Mouse (Mus musculus) urinary bladder, adult 18-20 months (tissue): ENCODE results near the gene Cacng2.
"Not testable (repeated sequence)": the region's sequence is repeated elsewhere in the genome, so short reads cannot be mapped to it uniquely, and the experiment has no call there.

Source experiments
- DNase-seq, 2 experiments: peaks; one replicate each; pipeline ENCODE4 v3.0.0; 2022; ENCODE audit warnings: low spot score in 2 of 2, mixed read lengths in 2 of 2

The Cacng2 gene

GRCm38 (mm10) chr15:78008206-78008605 is 111.6 kb downstream of the Cacng2 start:
- not testable (repeated sequence) for DNase-seq

- no peak for DNase-seq
Observed at GRCm38 (mm10) chr15:78003929-78004328, 115.9 kb downstream of the Cacng2 start.

- DNase-seq: no peak
Observed at GRCm38 (mm10) chr15:78001400-78001799, 118.4 kb downstream of the Cacng2 start.

DNA sequence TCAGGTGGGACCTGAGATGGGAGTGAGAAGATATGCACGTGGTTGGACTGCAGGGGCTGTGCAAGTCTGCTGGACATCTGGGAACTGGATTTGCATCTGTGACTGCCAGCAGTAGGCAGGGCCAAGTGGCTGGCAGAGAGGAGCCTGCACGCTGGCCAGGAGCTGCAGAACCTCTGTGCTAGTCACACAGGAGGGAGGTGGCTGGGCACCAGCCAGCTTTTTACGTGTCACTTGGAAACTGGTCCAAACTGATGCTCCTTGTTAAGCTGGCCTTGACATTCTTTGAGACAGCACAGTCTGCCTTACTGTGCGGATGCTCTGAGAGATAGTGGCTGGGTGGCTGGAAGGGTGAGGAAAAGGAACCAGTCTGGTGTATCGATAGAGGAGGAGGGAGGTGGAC is 131.3 kb downstream of the Cacng2 start:
- no peak for DNase-seq

- no peak for DNase-seq
Observed at GRCm38 (mm10) chr15:77983391-77983790, 136.4 kb downstream of the Cacng2 start.

DNA sequence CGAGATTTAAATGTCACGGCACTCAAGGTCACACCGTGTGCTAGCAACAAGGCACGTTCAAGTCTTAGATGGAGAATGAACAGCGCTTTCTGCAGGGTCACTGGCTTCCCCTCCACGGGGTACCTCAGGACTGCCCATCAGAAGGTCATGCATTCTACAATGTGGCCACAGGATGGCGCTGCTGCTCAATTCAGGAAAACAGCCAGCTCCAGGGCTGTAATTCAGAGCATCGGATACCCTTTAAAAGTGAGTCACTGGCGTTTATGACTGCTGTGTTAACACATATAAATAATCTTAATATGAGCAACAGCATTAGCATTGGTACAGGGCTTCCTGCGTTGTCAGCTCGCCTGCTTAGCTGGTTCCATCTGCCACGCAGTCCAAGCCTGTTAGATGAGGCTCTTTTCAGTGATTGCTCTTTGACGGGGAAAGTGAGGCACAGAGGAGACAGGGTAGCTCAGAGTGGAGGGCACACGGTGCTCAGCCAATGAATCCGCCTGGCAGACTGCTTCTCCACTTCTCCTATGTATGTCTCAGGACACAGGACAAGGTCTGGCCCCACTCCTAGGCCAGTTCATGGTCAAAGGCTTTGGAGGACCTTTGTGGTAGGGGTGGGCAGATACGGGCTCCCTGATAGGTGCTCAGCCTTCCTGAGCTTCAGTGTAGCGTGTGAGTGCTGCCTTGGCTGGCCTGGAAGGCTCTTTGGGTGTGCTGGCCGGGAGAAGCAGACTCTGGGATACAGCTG is 137.5 kb downstream of the Cacng2 start:
- no peak for DNase-seq

DNA sequence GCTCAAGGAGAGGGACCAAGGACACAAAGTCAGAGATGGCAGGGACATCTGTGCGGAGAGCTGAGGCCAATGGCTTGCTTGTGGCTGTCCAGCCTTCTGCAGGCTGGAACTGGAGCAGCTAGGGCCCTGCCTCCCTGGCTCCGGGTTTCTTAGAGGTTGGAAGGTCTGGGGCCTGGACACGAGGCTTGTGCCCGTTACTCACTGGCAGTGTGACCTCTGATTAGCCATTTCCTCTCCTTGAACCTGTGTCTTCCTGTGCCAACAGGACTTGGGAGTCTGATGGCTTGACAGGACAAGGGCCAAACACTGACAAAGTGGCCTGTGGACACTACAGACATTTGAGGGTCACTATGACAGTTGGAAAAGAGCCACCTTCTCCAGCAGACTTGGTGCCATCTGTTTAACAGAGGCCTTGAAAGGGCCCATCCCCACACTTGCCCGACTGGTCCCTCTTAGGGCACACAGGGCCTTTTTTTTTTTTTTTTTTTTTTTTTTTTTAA is 138.6 kb downstream of the Cacng2 start:
- DNase-seq: no peak

- DNase-seq: no peak
Observed at GRCm38 (mm10) chr15:77979427-77979865, 140.4 kb downstream of the Cacng2 start.

DNA sequence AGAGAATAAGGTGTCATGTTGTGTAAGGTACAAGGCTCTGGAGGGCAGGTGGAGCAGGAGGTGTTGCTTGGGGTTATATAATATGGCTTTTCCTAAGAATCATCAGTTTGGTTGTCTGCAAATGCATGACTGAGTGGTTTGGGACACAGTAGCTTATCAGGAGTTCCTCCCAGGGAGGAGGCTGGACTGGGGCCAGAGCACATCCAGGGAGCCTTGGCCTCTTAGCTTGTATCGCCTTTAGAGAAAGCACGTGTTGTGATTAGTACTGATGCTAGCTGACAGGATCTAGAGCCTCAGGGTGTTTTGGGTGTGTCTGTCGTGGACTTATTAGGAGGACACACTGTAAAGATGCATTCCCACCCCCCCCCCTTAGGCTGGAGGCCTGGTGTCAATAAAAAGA is 142.2 kb downstream of the Cacng2 start:
- DNase-seq: no peak

DNA sequence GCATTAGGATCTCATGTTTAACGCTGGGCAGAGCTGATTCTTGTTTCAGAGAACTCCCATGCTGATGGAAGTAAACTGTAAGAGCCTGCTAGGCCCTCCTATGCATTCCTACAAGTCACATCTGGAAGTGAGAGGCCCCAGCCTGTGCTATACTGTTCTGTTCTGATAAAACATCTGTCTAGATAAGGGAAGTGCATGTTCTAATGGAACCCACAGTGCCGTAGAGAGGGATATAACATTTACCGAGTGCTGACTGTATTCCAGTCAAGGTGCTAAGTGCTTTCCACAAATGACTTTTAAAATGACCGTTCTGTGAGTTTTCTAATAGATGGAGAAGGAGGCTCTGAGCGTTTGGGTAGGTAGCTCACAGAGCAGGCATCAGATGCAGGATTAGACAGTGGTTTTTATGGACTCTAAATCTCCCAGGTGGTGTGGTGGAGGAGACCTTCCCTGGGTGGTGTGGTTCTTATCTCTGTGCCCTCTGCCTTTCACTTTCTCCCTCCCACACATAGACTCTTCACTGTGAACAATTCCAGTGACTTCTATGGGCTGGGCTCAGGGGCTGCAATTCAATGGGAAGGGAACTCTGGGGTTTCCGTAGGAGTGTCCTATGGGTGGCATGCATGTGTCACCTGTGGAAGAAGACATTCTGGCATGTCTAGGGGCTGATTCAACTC is 145.5 kb downstream of the Cacng2 start:
- no peak for DNase-seq

DNA sequence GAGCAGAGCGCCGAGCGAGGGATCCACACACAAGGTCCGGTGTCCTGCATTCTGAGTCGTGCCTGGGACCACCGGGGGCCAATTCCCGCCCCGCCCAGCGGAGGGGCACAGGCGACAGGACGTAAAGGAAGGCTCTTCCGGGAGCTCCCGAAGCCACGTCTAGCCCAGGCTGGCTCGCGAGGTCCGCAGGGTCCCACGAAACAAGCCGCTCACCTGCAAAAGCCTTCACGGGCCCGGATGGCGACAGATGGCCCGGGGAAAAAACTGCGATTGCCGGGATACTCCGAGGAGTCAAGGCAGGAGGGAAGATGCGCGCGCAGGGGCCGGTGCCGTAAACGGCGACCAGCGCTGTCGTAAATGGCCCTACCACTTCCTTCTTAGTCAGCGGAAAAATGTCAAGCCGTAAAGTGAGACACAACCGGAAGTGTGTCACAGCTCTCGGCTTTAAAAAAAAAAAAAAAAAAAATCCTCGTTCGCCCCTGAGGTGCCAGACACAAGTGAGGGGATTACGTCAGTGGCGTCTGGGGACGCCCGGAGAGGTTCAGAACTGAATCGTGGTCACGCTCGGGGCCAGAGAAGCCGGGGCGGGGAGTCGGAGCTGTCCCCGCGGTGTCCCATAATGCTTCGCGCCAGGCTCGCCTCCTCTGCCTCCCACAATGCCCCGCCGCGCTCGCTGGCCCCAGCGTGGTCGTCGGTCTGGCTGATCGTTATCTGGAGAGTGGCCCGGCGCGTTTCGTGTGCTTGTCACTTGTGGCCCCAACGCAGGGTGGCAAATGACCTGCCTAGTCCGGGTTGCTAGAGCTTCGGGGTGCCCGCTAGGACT is 149.1 kb downstream of the Cacng2 start, which contains the start of gene Eif3d:
Gene Eif3d (minus strand): TSS at position 344 of the 823 bp plus-strand sequence.
- DNase-seq: peak; percentile 94 to 99

- DNase-seq: no peak
Observed at GRCm38 (mm10) chr15:77969940-77970469, 149.8 kb downstream of the Cacng2 start.

DNA sequence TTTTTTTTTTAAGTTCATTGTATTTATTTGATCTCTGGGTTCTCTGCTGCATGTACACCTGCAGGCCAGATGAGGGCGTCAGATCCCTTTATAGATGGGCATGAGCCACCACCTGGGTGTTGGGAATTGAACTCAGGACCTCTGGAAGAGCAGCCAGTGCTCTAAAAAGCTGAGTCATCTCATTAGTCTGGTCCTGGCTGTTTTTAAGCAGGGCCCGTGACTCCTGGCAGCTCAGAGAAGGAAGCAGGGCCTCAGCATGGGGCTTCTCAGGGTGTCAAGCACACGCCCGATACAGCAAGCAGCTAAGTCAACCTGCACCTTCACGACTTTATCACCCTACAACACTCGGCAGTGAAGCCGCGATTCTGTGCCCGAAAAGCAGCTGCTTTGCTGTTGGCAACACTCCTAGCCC is 154.7 kb downstream of the Cacng2 start:
- DNase-seq: no peak

DNA sequence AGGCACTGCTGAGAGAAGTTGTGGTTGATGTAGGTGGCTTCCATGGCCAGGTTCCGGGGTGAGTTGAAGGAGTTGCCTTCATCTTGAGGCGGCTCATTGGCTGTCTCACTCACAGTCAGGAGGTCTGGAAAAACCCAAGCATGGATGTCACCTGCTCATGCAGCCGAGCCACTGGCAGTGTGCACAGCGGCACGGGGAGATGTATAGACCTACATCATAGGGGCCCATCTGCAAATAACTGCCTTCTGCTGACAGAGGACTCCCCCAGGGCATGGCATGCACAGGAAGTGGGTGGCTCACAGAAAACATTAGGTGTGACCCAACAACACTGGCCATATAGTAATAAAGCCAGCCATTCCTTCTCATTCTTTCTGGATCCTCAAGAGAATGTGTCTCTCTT is 157.4 kb downstream of the Cacng2 start:
- no peak for DNase-seq

GRCm38 (mm10) chr15:77960693-77961092 is 159.1 kb downstream of the Cacng2 start:
- DNase-seq: no peak

- DNase-seq: no peak
Observed at GRCm38 (mm10) chr15:77958071-77958470, 161.8 kb downstream of the Cacng2 start.

- DNase-seq: no peak
Observed at GRCm38 (mm10) chr15:77957625-77958024, 162.2 kb downstream of the Cacng2 start.

GRCm38 (mm10) chr15:77956404-77956901 is 163.4 kb downstream of the Cacng2 start, which contains the start of gene Foxred2:
Foxred2 (minus strand) TSS chr15:77956722.
- peak; percentile 69 for DNase-seq

- no peak for DNase-seq
Observed at GRCm38 (mm10) chr15:77955440-77956403, 164.1 kb downstream of the Cacng2 start.

DNA sequence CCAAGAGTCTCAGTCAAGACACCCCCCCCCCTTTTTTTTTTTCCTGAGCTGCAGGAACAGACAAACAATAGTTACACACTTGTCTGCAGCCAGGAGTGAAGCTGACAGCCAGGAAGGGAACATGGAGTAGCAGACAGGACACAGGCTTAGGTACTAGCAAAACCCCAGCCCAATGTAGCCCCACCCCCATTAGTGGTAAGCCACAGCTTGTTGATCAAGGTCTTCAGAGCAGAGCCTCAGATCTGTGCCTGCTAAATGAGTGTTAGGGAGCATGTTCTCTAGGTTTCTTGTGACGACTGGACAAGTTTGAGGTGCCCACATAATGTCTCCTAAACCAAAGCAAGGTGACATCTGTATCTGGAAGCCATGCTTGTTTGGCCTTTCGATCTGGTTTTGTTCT is 165.5 kb downstream of the Cacng2 start:
- DNase-seq: no peak
